Mouse (Mus musculus): ENCODE measurements around the gene Dtwd1. TPM values are rescaled to one million over a fixed set of nuclear protein-coding genes. Genes with fewer than 3 reads are reported as not detected.
A peak's percentile ranks its signal among the peaks of the same experiment; 100 is the strongest.

Dtwd1 gene
- polyA plus RNA-seq (2012), result 0.08 TPM in 1 of 2 replicates, not detected in the other

- no peaks in the 10 kb centered on the region for H3K27me3 ChIP-seq (ENCODE audit: control insufficient read depth)
- peaks cover 27% of the 10 kb centered on the region for H3K36me3 ChIP-seq (ENCODE audit: control insufficient read depth)
- H3K4me1 ChIP-seq (ENCODE audit: control insufficient read depth), result peaks cover 34% of the 10 kb centered on the region
- no peaks in the 10 kb centered on the region for H3K9me3 ChIP-seq (ENCODE audit: control insufficient read depth, low read length)
- TF ChIP-seq TAL1 (IDR thresholded peaks at IDR 0.05; ENCODE audit: low read length) (no peak), GATA1 (IDR thresholded peaks at IDR 0.05; ENCODE audit: low read length) (no peak)
- peak within 1 kb of the TSS; percentile 78 for H3K4me3 ChIP-seq (replicated peaks)
These were observed at the start of gene Dtwd1, which contains the start of gene Fam227b for GRCm38 (mm10) chr2:126151855-126152571. Gene Dtwd1, plus strand, starts transcription at chr2:126152141. Gene Fam227b, minus strand, starts transcription at chr2:126152004.

GRCm38 (mm10) chr2:126147723-126148122, 4.2 kb upstream of the Dtwd1 start:
- Histone ChIP-seq H3K36me3 (ENCODE audit: control insufficient read depth) (no peaks in the 10 kb centered on the region), H3K4me3 (replicated peaks) (no peak overlapping the region), H3K4me1 (ENCODE audit: control insufficient read depth) (peaks cover 8% of the 10 kb centered on the region), H3K9me3 (ENCODE audit: control insufficient read depth, low read length) (no peaks in the 10 kb centered on the region), H3K27me3 (ENCODE audit: control insufficient read depth) (peaks cover 4% of the 10 kb centered on the region)
- no peak for TF ChIP-seq TAL1 (IDR thresholded peaks at IDR 0.05; ENCODE audit: low read length)
- no peak for TF ChIP-seq GATA1 (IDR thresholded peaks at IDR 0.05; ENCODE audit: low read length)

GRCm38 (mm10) chr2:126165277-126166018, 13.5 kb downstream of the Dtwd1 start:
- peaks cover 78% of the 10 kb centered on the region for H3K36me3 ChIP-seq (ENCODE audit: control insufficient read depth)
- peak; percentile 91 for TF ChIP-seq GATA1 (IDR thresholded peaks at IDR 0.05; ENCODE audit: low read length)
- TF ChIP-seq TAL1 (IDR thresholded peaks at IDR 0.05; ENCODE audit: low read length), result peak; percentile 80
- no peaks in the 10 kb centered on the region for H3K27me3 ChIP-seq (ENCODE audit: control insufficient read depth)
- H3K9me3 ChIP-seq (ENCODE audit: control insufficient read depth, low read length), result peaks cover 7% of the 10 kb centered on the region
- H3K4me1 ChIP-seq (ENCODE audit: control insufficient read depth), result peaks cover 45% of the 10 kb centered on the region
- H3K4me3 ChIP-seq (replicated peaks), result peak overlapping the region; percentile 16

GRCm38 (mm10) chr2:126166335-126166734, 14.4 kb downstream of the Dtwd1 start:
- peaks cover 73% of the 10 kb centered on the region for H3K36me3 ChIP-seq (ENCODE audit: control insufficient read depth)
- H3K4me3 ChIP-seq (replicated peaks), result peak overlapping the region; percentile 40
- peaks cover 4% of the 10 kb centered on the region for H3K9me3 ChIP-seq (ENCODE audit: control insufficient read depth, low read length)
- no peaks in the 10 kb centered on the region for H3K27me3 ChIP-seq (ENCODE audit: control insufficient read depth)
- TF ChIP-seq TAL1 (IDR thresholded peaks at IDR 0.05; ENCODE audit: low read length), result no peak
- TF ChIP-seq GATA1 (IDR thresholded peaks at IDR 0.05; ENCODE audit: low read length), result no peak
- H3K4me1 ChIP-seq (ENCODE audit: control insufficient read depth), result peaks cover 46% of the 10 kb centered on the region

GRCm38 (mm10) chr2:126166848-126167617, 15.1 kb downstream of the Dtwd1 start:
- peaks cover 4% of the 10 kb centered on the region for H3K9me3 ChIP-seq (ENCODE audit: control insufficient read depth, low read length)
- H3K4me3 ChIP-seq (replicated peaks), result peak overlapping the region; percentile 40
- TF ChIP-seq GATA1 (IDR thresholded peaks at IDR 0.05; ENCODE audit: low read length) (no peak), TAL1 (IDR thresholded peaks at IDR 0.05; ENCODE audit: low read length) (no peak)
- H3K27me3 ChIP-seq (ENCODE audit: control insufficient read depth), result no peaks in the 10 kb centered on the region
- peaks cover 49% of the 10 kb centered on the region for H3K4me1 ChIP-seq (ENCODE audit: control insufficient read depth)
- peaks cover 66% of the 10 kb centered on the region for H3K36me3 ChIP-seq (ENCODE audit: control insufficient read depth)

- peaks cover 26% of the 10 kb centered on the region for H3K36me3 ChIP-seq (ENCODE audit: control insufficient read depth)
- no peak overlapping the region for H3K4me3 ChIP-seq (replicated peaks)
- H3K27me3 ChIP-seq (ENCODE audit: control insufficient read depth), result no peaks in the 10 kb centered on the region
- H3K4me1 ChIP-seq (ENCODE audit: control insufficient read depth), result peaks cover 18% of the 10 kb centered on the region
- TF ChIP-seq TAL1 (IDR thresholded peaks at IDR 0.05; ENCODE audit: low read length) (no peak), GATA1 (IDR thresholded peaks at IDR 0.05; ENCODE audit: low read length) (no peak)
- H3K9me3 ChIP-seq (ENCODE audit: control insufficient read depth, low read length), result no peaks in the 10 kb centered on the region
These were observed 19.5 kb downstream of the Dtwd1 start for GRCm38 (mm10) chr2:126171427-126171826.

GRCm38 (mm10) chr2:126191306-126191705, 39.4 kb downstream of the Dtwd1 start:
- no peaks in the 10 kb centered on the region for H3K27me3 ChIP-seq (ENCODE audit: control insufficient read depth)
- no peaks in the 10 kb centered on the region for H3K36me3 ChIP-seq (ENCODE audit: control insufficient read depth)
- peaks cover 5% of the 10 kb centered on the region for H3K4me1 ChIP-seq (ENCODE audit: control insufficient read depth)
- no peaks in the 10 kb centered on the region for H3K9me3 ChIP-seq (ENCODE audit: control insufficient read depth, low read length)
- no peak for TF ChIP-seq TAL1 (IDR thresholded peaks at IDR 0.05; ENCODE audit: low read length)
- TF ChIP-seq GATA1 (IDR thresholded peaks at IDR 0.05; ENCODE audit: low read length), result no peak
- H3K4me3 ChIP-seq (replicated peaks), result no peak overlapping the region

- H3K27me3 ChIP-seq (ENCODE audit: control insufficient read depth), result no peaks in the 10 kb centered on the region
- no peak for TF ChIP-seq GATA1 (IDR thresholded peaks at IDR 0.05; ENCODE audit: low read length)
- TF ChIP-seq TAL1 (IDR thresholded peaks at IDR 0.05; ENCODE audit: low read length), result no peak
- H3K36me3 ChIP-seq (ENCODE audit: control insufficient read depth), result no peaks in the 10 kb centered on the region
- H3K9me3 ChIP-seq (ENCODE audit: control insufficient read depth, low read length), result no peaks in the 10 kb centered on the region
- no peak overlapping the region for H3K4me3 ChIP-seq (replicated peaks)
- H3K4me1 ChIP-seq (ENCODE audit: control insufficient read depth), result peaks cover 5% of the 10 kb centered on the region
These were observed 40.2 kb downstream of the Dtwd1 start for GRCm38 (mm10) chr2:126192129-126192528.

All from erythroblast, embryonic 14.5 days (primary cell).